Mouse (Mus musculus): ENCODE measurements around the gene Tbc1d30. TPM values are rescaled to one million over a fixed set of nuclear protein-coding genes. Genes with fewer than 3 reads are reported as not detected.

Tbc1d30 gene
- polyA plus RNA-seq, 1 experiment from 2014 or later, result 1.1 TPM

DNA sequence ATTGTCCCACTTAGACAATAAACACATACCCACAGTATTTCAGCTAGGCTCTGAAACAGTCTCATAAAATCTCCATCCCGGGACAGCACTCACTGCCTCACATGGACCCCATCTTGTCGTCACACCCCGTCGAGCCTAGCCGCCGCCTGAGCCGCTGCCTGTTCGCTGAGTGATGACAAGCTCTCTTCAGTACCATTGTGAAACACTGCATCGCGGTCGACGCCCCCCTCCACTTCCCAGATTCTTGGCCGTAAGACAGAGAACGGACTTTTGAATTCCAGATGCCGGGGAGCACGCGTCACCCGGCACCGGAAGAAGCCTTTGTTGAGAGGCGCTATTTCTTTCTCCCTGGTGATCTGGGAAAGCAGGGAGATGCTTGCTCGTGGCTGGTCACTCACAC, 104.1 kb downstream of the Tbc1d30 start:
- Histone ChIP-seq H3K27ac (replicated peaks) (no peak overlapping the region), H3K4me3 (no peak overlapping the region), H3K4me1 (no peaks in the 10 kb centered on the region), H3K9me3 (replicated peaks) (0 out of 2 replicates have a peak, but pooled peaks cover 3% of the 10 kb centered on the region), H3K27me3 (ENCODE audit: low read depth, poor library complexity, severe bottlenecking) (no peaks in the 10 kb centered on the region), H3K36me3 (no peaks in the 10 kb centered on the region)
- no peak for DNase-seq (ENCODE audit: low spot score)
- WGBS, result 88% methylated on average over 21 of the region's 21 CpGs

DNA sequence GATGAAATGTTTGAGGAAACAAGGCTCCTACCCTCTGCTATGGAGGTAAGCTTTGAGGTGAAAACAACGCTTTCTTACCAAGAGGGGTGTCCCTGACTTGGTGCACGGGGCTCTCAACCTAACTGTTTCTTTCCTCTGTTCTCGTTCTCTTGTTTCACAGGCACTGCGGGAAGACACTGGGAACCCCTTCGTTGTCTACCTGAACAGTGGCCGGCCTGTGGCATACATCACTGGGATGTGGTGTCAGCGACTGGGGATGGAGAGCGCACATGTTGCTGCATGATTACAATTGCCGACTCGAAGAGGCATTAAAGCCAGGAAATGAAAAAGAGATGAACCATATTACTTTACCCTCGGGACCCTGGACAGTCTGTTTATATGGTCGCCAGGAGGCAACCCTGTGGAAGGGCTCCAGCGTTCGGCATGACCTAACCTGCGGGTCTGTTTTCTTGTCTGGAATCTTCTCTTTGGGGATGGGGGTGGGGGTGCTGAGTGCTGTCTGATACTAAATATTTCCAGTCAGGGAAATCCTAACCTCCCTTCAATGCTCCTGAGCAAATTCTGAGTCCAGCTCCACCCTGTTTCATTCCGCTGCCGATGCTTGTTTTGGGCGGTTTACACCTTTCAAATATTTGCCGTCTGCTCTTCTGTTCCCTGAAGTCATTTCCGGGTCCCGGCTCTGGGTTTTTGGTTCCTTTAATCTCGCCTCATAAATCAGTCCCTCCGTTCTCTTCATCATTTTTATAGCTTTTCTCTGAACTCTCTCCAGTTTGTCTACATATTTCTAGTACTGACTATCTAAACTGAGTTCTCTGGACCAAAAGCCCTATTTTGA, 107.5 kb downstream of the Tbc1d30 start:
- 90% methylated on average over 23 of the region's 23 CpGs for WGBS
- Histone ChIP-seq H3K27me3 (ENCODE audit: low read depth, poor library complexity, severe bottlenecking) (no peaks in the 10 kb centered on the region), H3K4me1 (0 out of 2 replicates have a peak, but pooled peaks cover under 1% of the 10 kb centered on the region), H3K9me3 (replicated peaks) (0 out of 2 replicates have a peak, but pooled peaks cover 5% of the 10 kb centered on the region), H3K27ac (replicated peaks) (no peak overlapping the region), H3K4me3 (no peak overlapping the region), H3K36me3 (no peaks in the 10 kb centered on the region)
- no peak for DNase-seq (ENCODE audit: low spot score)

DNA sequence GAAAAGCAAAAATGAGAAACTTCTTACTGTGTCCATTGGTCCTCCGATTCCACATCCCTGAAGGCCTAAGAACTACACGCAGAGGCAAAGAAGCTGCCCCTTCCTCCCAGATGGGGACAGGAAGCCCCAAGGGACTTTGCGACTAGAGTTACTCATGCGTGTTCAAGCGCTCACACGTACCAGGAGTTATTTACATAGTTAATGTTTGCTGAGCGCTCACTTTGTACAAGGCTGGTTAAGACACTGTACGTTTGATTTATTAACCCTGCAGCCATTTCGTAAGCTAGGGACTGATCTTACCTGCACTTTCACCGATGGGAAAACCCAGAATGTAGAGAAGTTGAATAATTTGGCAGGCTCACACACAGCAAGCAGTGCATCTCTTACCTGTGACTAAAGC, 108.5 kb downstream of the Tbc1d30 start:
- Histone ChIP-seq H3K9me3 (replicated peaks) (0 out of 2 replicates have a peak, but pooled peaks cover 5% of the 10 kb centered on the region), H3K27me3 (ENCODE audit: low read depth, poor library complexity, severe bottlenecking) (no peaks in the 10 kb centered on the region), H3K4me1 (peaks cover 4% of the 10 kb centered on the region; the same call in 1 of the 2 replicates), H3K27ac (replicated peaks) (no peak overlapping the region), H3K4me3 (no peak overlapping the region), H3K36me3 (no peaks in the 10 kb centered on the region)
- DNase-seq (ENCODE audit: low spot score), result no peak
- 83% methylated on average over 10 of the region's 10 CpGs for WGBS

DNA sequence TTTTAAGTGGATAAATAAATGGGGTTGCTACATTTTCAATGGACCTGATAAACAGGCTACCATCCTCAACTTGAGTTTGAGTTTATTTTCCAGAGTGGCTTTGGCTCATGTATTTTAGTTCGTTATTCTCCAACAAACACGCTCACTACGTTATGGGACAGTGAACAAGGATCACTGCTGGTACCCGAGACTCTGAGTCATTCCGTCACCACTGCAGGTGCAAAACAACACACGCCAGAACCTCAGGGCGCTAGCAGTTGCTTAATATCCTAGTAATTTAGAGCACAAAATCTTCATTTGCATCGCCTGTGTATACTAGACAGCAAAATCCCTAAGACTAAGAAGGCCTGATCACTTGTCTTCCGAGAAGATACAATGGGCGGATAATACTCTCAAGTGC, 112.0 kb downstream of the Tbc1d30 start:
- Histone ChIP-seq H3K4me3 (no peak overlapping the region), H3K4me1 (peaks cover 4% of the 10 kb centered on the region; the same call in 1 of the 2 replicates), H3K9me3 (replicated peaks) (0 out of 2 replicates have a peak, but pooled peaks cover 2% of the 10 kb centered on the region), H3K27ac (replicated peaks) (no peak overlapping the region), H3K36me3 (no peaks in the 10 kb centered on the region), H3K27me3 (ENCODE audit: low read depth, poor library complexity, severe bottlenecking) (no peaks in the 10 kb centered on the region)
- DNase-seq (ENCODE audit: low spot score), result no peak
- WGBS, result 89% methylated on average over 10 of the region's 10 CpGs

DNA sequence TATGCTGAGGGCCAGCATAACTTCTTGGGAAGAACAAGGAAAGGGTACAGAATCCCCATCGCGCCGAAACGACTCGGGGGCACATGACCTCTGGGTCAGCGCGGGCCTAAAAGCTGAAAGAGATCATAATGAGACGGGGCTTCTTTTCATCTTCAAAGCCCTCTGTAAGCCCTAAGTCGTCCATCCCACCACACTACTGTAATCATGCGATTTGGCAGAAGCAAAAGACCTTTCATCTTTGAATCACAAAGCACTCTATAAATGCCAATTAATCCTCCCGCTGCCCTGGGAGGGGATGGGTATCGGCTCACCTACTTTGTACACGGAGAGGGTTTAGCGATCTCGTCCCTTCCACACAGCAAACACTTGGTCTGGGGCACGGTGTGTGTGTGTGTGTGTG, 112.5 kb downstream of the Tbc1d30 start:
- Histone ChIP-seq H3K27ac (replicated peaks) (no peak overlapping the region), H3K27me3 (ENCODE audit: low read depth, poor library complexity, severe bottlenecking) (no peaks in the 10 kb centered on the region), H3K9me3 (replicated peaks) (0 out of 2 replicates have a peak, but pooled peaks cover 2% of the 10 kb centered on the region), H3K36me3 (no peaks in the 10 kb centered on the region), H3K4me1 (peaks cover 4% of the 10 kb centered on the region; the same call in 1 of the 2 replicates), H3K4me3 (no peak overlapping the region)
- 64% methylated on average over 16 of the region's 16 CpGs for WGBS
- DNase-seq (ENCODE audit: low spot score), result no peak

DNA sequence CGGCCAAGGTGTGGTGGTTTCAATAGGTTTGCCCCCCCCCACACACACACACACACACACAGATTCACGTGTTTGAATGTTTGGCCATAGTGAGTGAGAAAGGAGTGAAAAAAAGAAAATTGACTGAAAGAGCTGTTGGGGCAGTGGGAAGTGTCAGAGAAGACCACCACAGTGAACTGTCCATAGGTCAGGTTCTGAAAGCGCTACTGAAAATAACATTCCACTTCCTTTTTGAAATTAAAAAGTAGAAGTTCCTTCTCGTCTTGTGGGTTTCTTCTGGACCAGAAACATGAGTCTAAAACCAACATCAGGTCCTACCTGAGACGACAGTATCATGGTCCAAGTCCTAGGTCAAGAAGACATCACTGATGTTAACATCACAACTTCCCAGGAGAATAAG, 113.7 kb downstream of the Tbc1d30 start:
- no peak for DNase-seq (ENCODE audit: low spot score)
- no peak overlapping the region for H3K27ac ChIP-seq (replicated peaks)

DNA sequence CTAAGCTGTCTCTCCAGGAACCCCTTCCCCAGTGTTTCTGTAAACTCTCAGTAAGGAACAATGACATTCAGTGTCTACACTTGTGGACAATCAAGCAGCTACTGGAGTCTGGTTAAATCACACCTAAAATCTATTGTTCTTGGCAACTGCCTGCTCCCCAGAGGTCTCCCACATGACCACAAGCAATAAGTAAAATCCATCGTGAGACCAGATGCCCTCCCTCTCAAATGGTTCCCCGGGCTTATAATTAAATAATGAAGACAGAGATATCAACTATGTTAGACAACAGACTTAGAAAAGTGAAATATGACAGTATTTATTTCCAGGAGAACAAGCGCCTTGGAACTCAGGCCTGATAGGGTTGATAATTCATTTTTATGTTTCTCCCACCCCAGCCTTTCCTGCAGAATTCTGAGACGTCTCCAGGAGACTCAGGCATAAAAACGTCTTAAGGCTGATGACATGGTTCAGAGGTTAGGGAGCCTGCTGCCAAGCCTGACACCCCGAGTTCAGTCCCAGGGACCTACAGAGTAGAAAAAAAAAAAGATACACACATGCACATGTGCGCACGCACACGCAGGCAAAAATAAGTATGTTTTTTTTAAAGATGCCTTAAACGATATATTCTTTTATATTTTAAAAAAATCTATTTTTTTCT, 115.8 kb downstream of the Tbc1d30 start:
- DNase-seq (ENCODE audit: low spot score), result no peak
- 91% methylated on average over 10 of the region's 10 CpGs for WGBS

More for the DNA sequence above, 113.7 kb downstream of the Tbc1d30 start:
- H3K9me3 ChIP-seq (replicated peaks), result 0 out of 2 replicates have a peak, but pooled peaks cover 2% of the 10 kb centered on the region
- H3K27me3 ChIP-seq (ENCODE audit: low read depth, poor library complexity, severe bottlenecking), result no peaks in the 10 kb centered on the region
- 82% methylated on average over 5 of the region's 5 CpGs for WGBS
- H3K4me3 ChIP-seq, result no peak overlapping the region
- H3K36me3 ChIP-seq, result no peaks in the 10 kb centered on the region
- peaks cover 4% of the 10 kb centered on the region; the same call in 1 of the 2 replicates for H3K4me1 ChIP-seq

DNA sequence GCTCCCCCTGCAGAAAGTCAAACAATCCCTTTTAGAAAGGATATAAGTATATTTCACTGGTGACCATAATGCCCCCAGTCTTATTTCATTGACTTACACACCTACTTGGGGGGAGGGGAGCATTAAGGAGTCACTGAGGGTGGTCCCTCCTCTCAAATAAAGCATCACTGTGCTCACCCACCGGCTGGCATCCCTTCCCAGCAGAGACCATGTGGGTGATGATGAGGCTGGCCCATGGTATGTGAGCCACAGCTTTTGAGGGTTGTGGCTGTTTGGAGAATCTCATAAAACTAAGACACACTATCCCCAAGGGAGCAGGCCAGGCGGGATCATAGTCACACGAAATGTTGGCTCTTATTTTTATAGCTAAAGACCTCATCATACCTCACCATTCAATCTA, 116.6 kb downstream of the Tbc1d30 start:
- peaks cover 7% of the 10 kb centered on the region for H3K9me3 ChIP-seq (replicated peaks)
- H3K27me3 ChIP-seq (ENCODE audit: low read depth, poor library complexity, severe bottlenecking), result no peaks in the 10 kb centered on the region
- H3K4me3 ChIP-seq, result no peak overlapping the region
- 81% methylated on average over 3 of the region's 3 CpGs for WGBS
- peaks cover 4% of the 10 kb centered on the region; the same call in 1 of the 2 replicates for H3K4me1 ChIP-seq
- no peak overlapping the region for H3K27ac ChIP-seq (replicated peaks)
- no peak for DNase-seq (ENCODE audit: low spot score)
- no peaks in the 10 kb centered on the region for H3K36me3 ChIP-seq

More for the DNA sequence above, 115.8 kb downstream of the Tbc1d30 start:
- Histone ChIP-seq H3K27me3 (ENCODE audit: low read depth, poor library complexity, severe bottlenecking) (no peaks in the 10 kb centered on the region), H3K36me3 (no peaks in the 10 kb centered on the region), H3K4me3 (no peak overlapping the region), H3K27ac (replicated peaks) (no peak overlapping the region), H3K4me1 (peaks cover 4% of the 10 kb centered on the region; the same call in 1 of the 2 replicates), H3K9me3 (replicated peaks) (peaks cover 7% of the 10 kb centered on the region)

DNA sequence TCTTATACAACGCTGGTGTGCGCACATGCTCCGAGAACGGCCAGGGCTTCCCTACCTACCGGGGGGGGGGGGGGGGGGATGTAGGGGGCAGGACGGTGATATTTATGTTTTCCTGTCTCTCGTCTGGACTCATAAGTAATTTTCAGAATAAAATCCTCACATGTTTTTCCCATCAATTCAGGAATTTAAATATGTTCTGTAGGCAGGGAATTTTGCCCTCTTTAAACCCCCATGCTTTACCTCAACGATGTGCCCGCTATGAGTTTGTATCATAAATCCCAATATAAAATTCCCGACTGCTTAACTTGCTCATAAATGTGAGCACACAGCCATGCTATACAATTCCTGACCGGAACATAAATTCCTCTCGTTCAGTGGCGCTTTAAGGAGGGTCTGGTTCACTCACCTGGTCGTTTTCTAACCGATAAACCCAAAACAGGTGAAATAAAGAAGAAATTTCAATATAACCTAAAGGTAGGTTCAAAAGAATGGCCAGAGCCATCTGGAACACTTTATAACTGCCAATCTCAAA, 122.6 kb downstream of the Tbc1d30 start:
- no peaks in the 10 kb centered on the region for H3K27me3 ChIP-seq (ENCODE audit: low read depth, poor library complexity, severe bottlenecking)
- no peak for DNase-seq (ENCODE audit: low spot score)
- no peak overlapping the region for H3K4me3 ChIP-seq
- 90% methylated on average over 15 of the region's 15 CpGs for WGBS
- no peaks in the 10 kb centered on the region for H3K4me1 ChIP-seq
- H3K36me3 ChIP-seq, result no peaks in the 10 kb centered on the region
- H3K9me3 ChIP-seq (replicated peaks), result peaks cover 7% of the 10 kb centered on the region
- H3K27ac ChIP-seq (replicated peaks), result no peak overlapping the region

DNA sequence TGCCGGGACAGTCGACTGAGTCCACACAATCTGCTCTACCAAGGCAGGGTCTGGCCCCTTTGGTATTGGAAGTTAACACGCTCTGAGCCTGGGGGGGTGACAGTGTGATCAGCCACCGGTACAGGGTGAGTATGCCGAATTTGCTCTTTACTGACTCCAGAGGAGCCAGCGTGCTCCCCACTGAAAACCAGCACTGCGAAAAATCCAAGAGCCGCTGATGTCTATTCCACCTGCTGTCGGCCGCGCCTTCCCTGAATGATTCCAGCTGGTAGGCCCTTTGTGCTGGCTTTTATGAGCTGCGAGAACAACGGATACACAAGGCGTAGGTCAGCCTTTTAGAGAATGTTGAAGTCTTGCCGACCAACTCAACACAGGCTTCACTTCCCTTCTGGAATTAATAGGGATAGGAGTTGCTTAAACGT, 123.1 kb downstream of the Tbc1d30 start:
- H3K9me3 ChIP-seq (replicated peaks), result peaks cover 7% of the 10 kb centered on the region
- no peak overlapping the region for H3K27ac ChIP-seq (replicated peaks)
- H3K27me3 ChIP-seq (ENCODE audit: low read depth, poor library complexity, severe bottlenecking), result no peaks in the 10 kb centered on the region
- 76% methylated on average over 16 of the region's 16 CpGs for WGBS
- DNase-seq (ENCODE audit: low spot score), result no peak
- H3K36me3 ChIP-seq, result no peaks in the 10 kb centered on the region
- H3K4me3 ChIP-seq, result no peak overlapping the region
- H3K4me1 ChIP-seq, result no peaks in the 10 kb centered on the region

DNA sequence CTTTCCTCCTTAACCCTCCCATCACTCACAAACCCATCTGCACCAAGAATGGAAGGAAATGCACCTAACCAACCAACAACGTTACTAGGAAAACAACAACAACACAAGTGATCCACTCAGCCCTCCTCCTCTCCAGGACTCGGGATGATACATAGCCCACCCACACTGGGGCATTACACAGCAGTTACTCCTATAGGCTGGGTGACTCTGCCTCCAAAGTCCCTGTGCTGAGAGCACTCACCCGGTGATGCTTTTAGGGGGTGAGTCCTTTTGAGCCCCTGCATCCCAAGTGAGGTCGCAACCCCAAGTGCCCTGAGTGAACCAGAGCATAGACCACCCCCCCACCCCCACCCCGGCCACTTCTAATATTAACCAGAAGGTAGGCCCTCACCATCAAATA, 123.7 kb downstream of the Tbc1d30 start:
- H3K27ac ChIP-seq (replicated peaks), result no peak overlapping the region
- 89% methylated on average over 5 of the region's 5 CpGs for WGBS
- no peak for DNase-seq (ENCODE audit: low spot score)
- H3K27me3 ChIP-seq (ENCODE audit: low read depth, poor library complexity, severe bottlenecking), result no peaks in the 10 kb centered on the region
- no peak overlapping the region for H3K4me3 ChIP-seq
- no peaks in the 10 kb centered on the region for H3K36me3 ChIP-seq
- peaks cover 7% of the 10 kb centered on the region for H3K9me3 ChIP-seq (replicated peaks)
- no peaks in the 10 kb centered on the region for H3K4me1 ChIP-seq

DNA sequence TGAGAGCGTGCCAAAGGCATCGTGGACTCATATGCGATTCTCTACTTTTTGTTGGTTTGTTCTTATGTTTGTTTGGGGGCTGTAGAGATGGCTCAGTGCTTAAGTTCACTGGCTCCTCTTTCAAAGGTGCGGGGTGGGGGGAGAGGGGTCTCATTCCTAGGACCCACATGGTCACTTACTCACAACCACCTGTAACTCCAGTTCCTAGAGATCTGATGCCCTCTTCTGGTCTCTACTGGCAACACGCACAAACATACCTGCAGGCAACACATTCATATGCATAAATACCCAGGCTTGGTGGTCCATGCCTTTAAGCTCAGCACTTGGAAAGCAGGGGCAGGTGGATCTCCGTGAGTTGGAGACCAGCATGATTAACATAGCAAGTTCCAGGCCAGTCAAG, 125.4 kb downstream of the Tbc1d30 start:
- H3K9me3 ChIP-seq (replicated peaks), result 0 out of 2 replicates have a peak, but pooled peaks cover 3% of the 10 kb centered on the region
- H3K4me3 ChIP-seq, result no peak overlapping the region
- DNase-seq (ENCODE audit: low spot score), result no peak
- WGBS, result 76% methylated on average over 6 of the region's 6 CpGs
- H3K36me3 ChIP-seq, result no peaks in the 10 kb centered on the region
- H3K4me1 ChIP-seq, result no peaks in the 10 kb centered on the region
- H3K27me3 ChIP-seq (ENCODE audit: low read depth, poor library complexity, severe bottlenecking), result no peaks in the 10 kb centered on the region
- H3K27ac ChIP-seq (replicated peaks), result no peak overlapping the region

Data from midbrain, embryonic 10.5 days (tissue).